8 mouse cellular contexts compared by ENCODE assay signal in the genomic region with DNA sequence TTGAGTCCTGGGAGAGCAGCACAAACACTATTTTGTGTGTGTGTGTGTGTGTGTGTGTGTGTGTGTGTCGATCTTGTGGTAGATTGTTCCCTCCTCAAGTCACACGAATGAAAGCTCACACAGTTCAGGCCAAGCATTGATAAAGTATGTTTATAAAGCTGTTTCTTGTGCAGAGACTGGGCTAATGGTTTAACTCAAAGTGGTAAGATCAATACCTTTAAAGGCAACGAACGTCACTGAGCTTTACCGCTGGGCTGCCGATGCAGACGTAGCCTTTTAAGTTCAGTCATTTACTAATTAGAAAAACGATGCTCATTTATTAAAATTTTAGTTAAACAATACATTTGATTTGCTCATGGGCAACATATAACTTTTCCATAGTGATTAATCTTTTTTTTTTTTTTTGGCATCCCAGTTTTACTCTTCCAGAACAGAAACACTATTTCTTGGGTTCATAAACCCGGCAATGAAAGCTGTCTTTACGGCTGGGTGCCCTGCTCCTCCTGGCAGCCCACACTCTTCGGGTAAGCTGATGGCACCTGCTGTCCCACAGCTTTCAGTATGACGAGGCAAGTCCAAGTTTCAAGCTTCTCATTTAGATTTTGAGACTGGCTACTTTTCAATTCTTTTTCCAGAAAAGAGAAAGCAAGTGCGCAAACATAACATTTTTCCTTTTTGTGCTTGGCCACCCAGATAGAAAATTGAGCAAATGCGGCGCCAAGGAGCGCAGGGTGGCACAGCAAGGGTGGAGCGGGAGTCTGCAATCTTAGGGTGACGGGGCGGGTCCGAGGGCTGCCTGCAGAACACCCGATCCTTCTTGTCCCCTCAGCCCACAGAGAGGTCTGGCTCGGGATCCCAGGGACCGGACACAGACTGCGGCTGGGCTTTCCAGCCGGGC. TPM values are rescaled to one million over a fixed set of nuclear protein-coding genes. Genes with fewer than 3 reads are reported as not detected.
A peak's percentile ranks its signal among the peaks of the same experiment; 100 is the strongest.
DNase-seq lines count a peak whose midpoint lies in the region; ATAC-seq and TF ChIP-seq lines count a peak whose summit lies in the region.

No protein-coding gene starts in this region.

- H3K4me3 ChIP-seq in heart, adult 2 months: peak overlapping the region; percentile 74
- H3K4me3 ChIP-seq in hindbrain, embryonic 14.5 days (replicated peaks; ENCODE audit: low read length): peak overlapping the region; percentile 96
- H3K4me3 ChIP-seq in midbrain, embryonic 13.5 days (replicated peaks): peak overlapping the region; percentile 91

- peaks cover 7% of the 10 kb centered on the region for H3K4me1 ChIP-seq in heart, adult 2 months (ENCODE audit: control insufficient read depth, insufficient read depth, low read length)
- peaks cover 21% of the 10 kb centered on the region for H3K4me1 ChIP-seq in hindbrain, embryonic 14.5 days (replicated peaks; ENCODE audit: control insufficient read depth, insufficient read depth, low read length)
- peaks cover 22% of the 10 kb centered on the region for H3K4me1 ChIP-seq in midbrain, embryonic 13.5 days (replicated peaks)

- intact Hi-C loops in heart, adult 2 months (cut with DNase I): loop anchor here (1.0 to 10.0 kb wide), 4 partner anchors 22 to 330 kb away; a partner anchor contains a TSS

- no peak for TF ChIP-seq POLR2A in heart, adult 2 months (IDR thresholded peaks at IDR 0.05; ENCODE audit: insufficient read depth, low read depth, low read length)

- H3K9me3 ChIP-seq in hindbrain, embryonic 14.5 days (ENCODE audit: control insufficient read depth, low read length): no peaks in the 10 kb centered on the region
- no peaks in the 10 kb centered on the region for H3K9me3 ChIP-seq in midbrain, embryonic 13.5 days

- H3K9ac ChIP-seq in heart, adult 2 months (ENCODE audit: low read depth, low read length): peak overlapping the region; percentile 82
- peak overlapping the region; percentile 100 for H3K9ac ChIP-seq in hindbrain, embryonic 14.5 days
- H3K9ac ChIP-seq in midbrain, embryonic 13.5 days (replicated peaks): peak overlapping the region; percentile 98

- H3K27me3 ChIP-seq in heart, adult 2 months (ENCODE audit: control insufficient read depth, insufficient read depth, low read length): no peaks in the 10 kb centered on the region
- H3K27me3 ChIP-seq in hindbrain, embryonic 14.5 days (ENCODE audit: control insufficient read depth, insufficient read depth, low read length): no peaks in the 10 kb centered on the region
- H3K27me3 ChIP-seq in midbrain, embryonic 13.5 days: no peaks in the 10 kb centered on the region

- H3K36me3 ChIP-seq in heart, adult 2 months (ENCODE audit: control insufficient read depth, insufficient read depth, low read length): peaks cover 19% of the 10 kb centered on the region
- no peaks in the 10 kb centered on the region for H3K36me3 ChIP-seq in hindbrain, embryonic 14.5 days (replicated peaks; ENCODE audit: control insufficient read depth, insufficient read depth)
- no peaks in the 10 kb centered on the region for H3K36me3 ChIP-seq in midbrain, embryonic 13.5 days

- DNase-seq in heart, adult 2 months: no peak
- no peak for DNase-seq in heart, postnatal 4 days
- peak; percentile 82 for DNase-seq in A20 (ENCODE audit: low read depth, low spot score)
- peak; percentile 67 for DNase-seq in c-Kit-negative CD71-positive TER-119-positive erythroid progenitor cells, embryonic 14.5 days (ENCODE audit: low read depth, low spot score)
- peak; percentile 68 for DNase-seq in hindbrain, embryonic 14.5 days (ENCODE audit: low spot score)
- no peak for DNase-seq in c-Kit-positive CD71-positive TER-119-positive erythroid progenitor cells, embryonic 14.5 days (ENCODE audit: low spot score)

- 0 out of 2 replicates have a peak, but pooled peaks cover 2% of the 10 kb centered on the region for H3K79me2 ChIP-seq in heart, adult 2 months (replicated peaks; ENCODE audit: control insufficient read depth, insufficient read depth, low read length)

- no peak for TF ChIP-seq CTCF in heart, adult 2 months (IDR thresholded peaks at IDR 0.05)

- H3K27ac ChIP-seq in heart, adult 2 months: peak overlapping the region; percentile 92
- H3K27ac ChIP-seq in hindbrain, embryonic 14.5 days: peak overlapping the region; percentile 100
- H3K27ac ChIP-seq in midbrain, embryonic 13.5 days: peak overlapping the region; percentile 100

- WGBS in heart, adult 2 months: 9% methylated on average over 25 of the region's 25 CpGs
- 5% methylated on average over 25 of the region's 25 CpGs for WGBS in hindbrain, embryonic 14.5 days
- WGBS in midbrain, embryonic 13.5 days: 8% methylated on average over 25 of the region's 25 CpGs

- no peak for TF ChIP-seq EP300 in heart, adult 2 months (IDR thresholded peaks at IDR 0.05; ENCODE audit: insufficient read depth, low read depth, low read length)

- H3K4me2 ChIP-seq in hindbrain, embryonic 14.5 days (replicated peaks): peak overlapping the region; percentile 86
- peak overlapping the region; percentile 66 for H3K4me2 ChIP-seq in midbrain, embryonic 13.5 days (replicated peaks)

- 0 out of 2 replicates have a peak, but pooled peaks have one; percentile 46 for ATAC-seq in hindbrain, embryonic 14.5 days (ENCODE audit: low FRiP score)
- no peak for ATAC-seq in midbrain, embryonic 13.5 days
- ATAC-seq in megakaryocyte progenitor cell, adult 5-6 weeks (replicated peaks; ENCODE audit: poor library complexity): no peak

RNA-seq across cellular contexts. Expression of a gene that starts 0.6 kb away (rescaled TPM):
- total RNA-seq in heart, adult 2 months (2021): 100 to 1,000 TPM; 338 to 365 TPM
- 80.5 and 178 TPM in 2 replicates for polyA plus RNA-seq in heart, adult 2 months (2012; rRNA removed)
- 100 to 1,000 TPM; 645 to 673 TPM for total RNA-seq in heart, postnatal 4 days (2021)
- 101 and 116 TPM in 2 replicates for polyA plus RNA-seq in hindbrain, embryonic 14.5 days (2014; fragmentation: Nextera tagmentation; extraction: Ambion mirVana)
- 79.3 and 86.3 TPM in 2 replicates for polyA plus RNA-seq in midbrain, embryonic 13.5 days (2015; fragmentation: Nextera tagmentation; extraction: Ambion mirVana)
- total RNA-seq in megakaryocyte progenitor cell, adult 5-6 weeks (2015): 78.2 and 84.2 TPM in 2 replicates
- 139 and 140 TPM in 2 replicates for total RNA-seq in megakaryocyte progenitor cell, adult 5-6 weeks (2017)

Comparison
In these comparisons a context has a peak if more than half of its experiments do, and no peak if none do; other contexts are left out.
1. DNase-seq: peak in A20 (single experiment), c-Kit-negative CD71-positive TER-119-positive erythroid progenitor cells, embryonic 14.5 days (single experiment) and hindbrain, embryonic 14.5 days (single experiment); none in heart, adult 2 months (0 of 2), heart, postnatal 4 days (single experiment) and c-Kit-positive CD71-positive TER-119-positive erythroid progenitor cells, embryonic 14.5 days (single experiment).
2. Peak in every context shown above with its lines, with median percentiles within 50 percentile points of each other: H3K27ac ChIP-seq, H3K4me3 ChIP-seq and H3K9ac ChIP-seq.